Mouse (Mus musculus) liver, embryonic 15.5 days (tissue): ENCODE data around the gene C8g. TPM values are rescaled to one million over a fixed set of nuclear protein-coding genes. Genes with fewer than 3 reads are reported as not detected.

ENCODE experiments used
- polyA plus RNA-seq: library from polyadenylated mRNA; unstranded; fragments of >200 nt; fragmentation: Nextera tagmentation; extraction: Ambion mirVana; gene quantifications from 2 replicates; pipeline ENCODE4 v1.2.1, GENCODE M21; 2015

The C8g gene
- polyA plus RNA-seq, 1 experiment from 2014 or later: 64.9 TPM

Other genes starting within 250 kb of the C8g start
- 11.9 and 12.5 TPM in 2 replicates for gene Tmem203, start 246.3 kb downstream of the C8g start, polyA plus RNA-seq
- gene Tprn, start 239.1 kb downstream of the C8g start, polyA plus RNA-seq: 3.9 and 5.4 TPM in 2 replicates
- gene Ssna1, start 229.3 kb downstream of the C8g start, polyA plus RNA-seq: 116 and 124 TPM in 2 replicates
- 41.7 and 45.0 TPM in 2 replicates for gene Anapc2, start 229.2 kb downstream of the C8g start, polyA plus RNA-seq
- gene Tmem210, start 213.6 kb downstream of the C8g start, polyA plus RNA-seq: not detected in 2 replicates
- gene Lrrc26, start 211.8 kb downstream of the C8g start, polyA plus RNA-seq: not detected in 2 replicates
- not detected in 2 replicates for gene Grin1, start 182.5 kb downstream of the C8g start, polyA plus RNA-seq
- 15.9 and 17.1 TPM in 2 replicates for gene Man1b1, start 169.4 kb downstream of the C8g start, polyA plus RNA-seq
- 11.5 and 14.7 TPM in 2 replicates for gene Dpp7, start 145.4 kb downstream of the C8g start, polyA plus RNA-seq
- gene Uap1l1, start 136.0 kb downstream of the C8g start, polyA plus RNA-seq: 15.1 and 15.4 TPM in 2 replicates
- 18.5 and 19.5 TPM in 2 replicates for gene Sapcd2, start 129.4 kb downstream of the C8g start, polyA plus RNA-seq
- gene Entpd2, start 105.8 kb downstream of the C8g start, polyA plus RNA-seq: 0.58 and 0.71 TPM in 2 replicates
- 4.5 and 6.1 TPM in 2 replicates for gene Npdc1, start 102.4 kb downstream of the C8g start, polyA plus RNA-seq
- gene Fut7, start 78.5 kb downstream of the C8g start, polyA plus RNA-seq: 1.2 and 1.7 TPM in 2 replicates
- gene Abca2, start 73.0 kb downstream of the C8g start, polyA plus RNA-seq: 1.2 and 1.3 TPM in 2 replicates
- 0.38 and 1.0 TPM in 2 replicates for gene Clic3, start 44.9 kb downstream of the C8g start, polyA plus RNA-seq
- 8.3 and 10.6 TPM in 2 replicates for gene Paxx, start 40.6 kb downstream of the C8g start, polyA plus RNA-seq
- gene Ptgds, start 31.7 kb downstream of the C8g start, polyA plus RNA-seq: 0.23 and 0.38 TPM in 2 replicates
- not detected in 2 replicates for gene Lcn12, start 7.8 kb downstream of the C8g start, polyA plus RNA-seq
- gene Fbxw5, start 969 bp downstream of the C8g start, polyA plus RNA-seq: 24.0 and 28.6 TPM in 2 replicates
- 14.1 and 15.1 TPM in 2 replicates for gene Traf2, start 45.2 kb upstream of the C8g start, polyA plus RNA-seq
- gene Edf1, start 56.1 kb upstream of the C8g start, polyA plus RNA-seq: 186 and 201 TPM in 2 replicates
- 0.32 and 7.7 TPM in 2 replicates for gene Mamdc4, start 73.1 kb upstream of the C8g start, polyA plus RNA-seq
- 31.2 and 36.3 TPM in 2 replicates for gene Phpt1, start 73.5 kb upstream of the C8g start, polyA plus RNA-seq
- 0.03 TPM in 1 of 2 replicates, not detected in the other for gene Ajm1, start 80.0 kb upstream of the C8g start, polyA plus RNA-seq
- gene Rabl6, start 106.8 kb upstream of the C8g start, polyA plus RNA-seq: 21.7 and 23.5 TPM in 2 replicates
- gene Ccdc183, start 116.0 kb upstream of the C8g start, polyA plus RNA-seq: 0.05 and 0.06 TPM in 2 replicates
- gene Tmem141, start 120.3 kb upstream of the C8g start, polyA plus RNA-seq: 8.2 and 9.9 TPM in 2 replicates
- 70.4 and 90.0 TPM in 2 replicates for gene Fcna, start 126.3 kb upstream of the C8g start, polyA plus RNA-seq
- not detected in 2 replicates for gene Lcn8, start 151.4 kb upstream of the C8g start, polyA plus RNA-seq
- not detected in 2 replicates for gene Lcn5, start 156.2 kb upstream of the C8g start, polyA plus RNA-seq
- not detected in 2 replicates for gene Lcn6, start 175.1 kb upstream of the C8g start, polyA plus RNA-seq
- not detected in 2 replicates for gene Lcn10, start 181.0 kb upstream of the C8g start, polyA plus RNA-seq
- not detected in 2 replicates for gene Obp2a, start 198.3 kb upstream of the C8g start, polyA plus RNA-seq
- gene Bmyc, start 205.0 kb upstream of the C8g start, polyA plus RNA-seq: 7.5 TPM in 2 replicates
- gene Obp2b, start 235.3 kb upstream of the C8g start, polyA plus RNA-seq: not detected in 2 replicates